Mouse (Mus musculus) skeletal muscle tissue, postnatal 0 days (tissue): ENCODE measurements around the gene Gfi1b. TPM values are rescaled to one million over a fixed set of nuclear protein-coding genes. Genes with fewer than 3 reads are reported as not detected.

Experiments
- microRNA-seq, 2 experiments: library from miRNA; unstranded; fragments of <30 nt; microRNA quantifications; one replicate each; pipeline ENCODE4; 2016
- polyA plus RNA-seq: library from polyadenylated mRNA; unstranded; fragments of >200 nt; fragmentation: Nextera tagmentation; extraction: Ambion mirVana; gene quantifications from 2 replicates; pipeline ENCODE4 v1.2.1, GENCODE M21; 2015

Gfi1b gene
- polyA plus RNA-seq, result 0.08 TPM in 1 of 2 replicates, not detected in the other

DNA sequence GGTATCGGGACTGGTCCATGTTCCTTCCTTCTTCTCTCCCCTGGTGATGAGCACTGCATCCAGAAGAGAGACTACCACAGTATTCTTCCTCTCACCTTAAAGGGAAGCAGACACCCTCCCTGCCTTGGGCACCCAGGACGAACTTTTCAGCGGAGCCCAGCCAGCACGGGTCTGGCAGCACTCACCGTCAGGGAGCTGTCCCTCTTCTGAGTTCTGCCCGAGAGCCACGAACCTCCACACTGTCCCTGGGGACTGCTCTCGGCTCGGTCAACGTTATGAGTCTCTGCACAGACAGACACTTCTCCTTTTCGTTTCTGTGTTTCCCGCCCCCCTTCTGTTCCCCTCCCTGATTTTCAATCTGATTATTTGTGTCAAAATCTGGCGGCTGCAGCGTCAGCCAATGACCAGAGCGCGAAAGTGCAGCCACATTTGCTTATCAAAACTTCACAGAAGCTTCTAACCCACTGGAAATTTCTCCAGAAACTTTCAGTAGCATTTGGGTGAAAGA, at the start of gene Gfi1b:
Gene Gfi1b (minus strand): TSS at position 319 of the 508 bp plus-strand sequence.

DNA sequence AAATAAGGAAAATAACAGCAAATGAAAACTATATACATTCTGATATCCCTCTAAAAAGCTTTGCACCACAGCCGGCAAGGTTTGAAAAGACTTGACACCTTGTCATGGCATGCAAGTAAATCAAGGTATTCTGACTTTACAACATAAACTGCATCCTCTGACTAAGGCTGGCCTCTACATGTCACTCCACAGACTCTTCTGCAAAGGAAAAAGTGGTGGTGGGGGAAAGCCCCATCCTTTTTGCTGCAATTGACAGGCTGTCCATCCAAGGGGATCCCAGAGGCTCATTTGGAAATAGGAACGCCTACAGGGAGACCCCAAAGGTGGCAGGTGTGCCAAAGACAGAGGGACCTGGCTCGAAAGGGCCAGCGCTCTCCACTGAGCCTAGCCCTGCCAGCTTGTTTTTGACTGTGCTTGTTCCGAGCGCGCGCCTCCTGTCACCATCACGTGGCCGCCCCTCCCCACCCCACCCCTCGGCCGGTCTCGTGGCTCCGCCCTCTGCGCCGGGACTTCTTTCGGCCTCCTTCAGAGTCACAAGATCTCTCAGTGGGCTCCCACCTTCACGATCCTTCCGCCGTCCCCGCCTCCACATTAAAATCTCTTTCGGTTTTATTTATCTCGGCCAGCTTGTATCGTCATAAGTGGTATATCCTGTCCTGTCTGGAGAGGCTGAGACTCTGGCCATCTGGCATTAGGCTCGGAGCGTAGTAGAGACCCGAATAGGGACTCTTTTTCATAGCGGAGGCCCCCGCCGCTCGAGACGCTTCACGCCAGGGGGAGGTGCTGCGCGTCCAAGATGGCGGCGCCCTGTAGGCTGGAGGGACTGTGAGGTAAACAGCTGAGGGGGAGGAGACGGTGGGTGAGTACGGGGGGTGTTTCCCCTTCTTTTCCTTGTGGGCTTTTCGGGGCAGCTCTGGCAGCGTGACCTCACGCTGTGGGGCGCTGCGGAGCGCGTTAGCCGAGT, 19.0 kb upstream of the Gfi1b start, which contains the start of gene Tsc1:
Gene Tsc1 (plus strand): TSS at position 768 of the 964 bp plus-strand sequence.

DNA sequence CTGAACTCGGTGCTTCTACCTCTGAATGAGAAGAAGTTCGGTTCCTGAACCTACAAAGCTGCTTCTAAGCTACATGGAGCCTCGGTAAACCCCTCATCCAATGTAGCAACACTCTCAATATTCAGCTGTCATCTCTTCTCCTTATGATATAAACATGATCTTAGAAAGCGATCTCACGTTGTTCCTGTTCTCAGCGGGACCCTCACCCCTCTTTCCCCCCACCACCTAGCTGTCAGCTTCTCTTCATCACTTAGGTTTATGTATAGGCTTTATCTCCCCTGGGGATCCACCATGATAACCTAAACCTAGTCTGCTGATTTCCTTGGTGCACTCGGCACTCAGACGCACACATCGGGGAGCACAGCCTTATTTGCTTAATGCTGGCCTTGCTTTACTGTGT, 38.1 kb downstream of the Gfi1b start, which contains the start of gene Gtf3c5:
Gene Gtf3c5 (minus strand): TSS at position 101 of the 400 bp plus-strand sequence.

DNA sequence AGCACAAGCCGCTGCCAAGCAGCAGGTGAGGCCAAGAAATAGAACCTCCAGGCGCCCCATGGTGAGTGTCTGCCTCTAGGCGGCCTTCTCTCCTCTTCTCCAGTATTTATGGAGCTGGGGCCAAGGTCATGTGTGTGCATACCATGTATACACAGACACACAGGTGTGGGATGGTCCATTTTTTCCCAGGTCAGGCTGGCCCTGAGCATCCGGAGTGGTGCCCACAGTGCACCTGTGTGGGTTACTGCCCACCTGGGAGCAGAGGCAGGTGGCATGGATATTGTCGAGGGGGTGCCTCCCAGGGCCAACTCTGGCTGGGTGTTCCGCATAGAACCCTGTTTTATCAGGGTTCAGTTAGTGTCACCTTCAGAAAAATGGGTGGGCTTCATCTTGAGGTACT, 58.5 kb downstream of the Gfi1b start, which contains the start of gene Cel:
Gene Cel (minus strand): TSS at position 101 of the 400 bp plus-strand sequence.

Small RNA genes within 50 kb of the gene (microRNA-seq; reads per million reads assigned to microRNA genes)
- gene Gm22824, result 0 reads per million in 2 experiments

Other genes with a start within 250 kb of the Gfi1b start
- 1.3 and 1.6 TPM in 2 replicates for gene Ppp1r26, start 175.2 kb downstream of the Gfi1b start, polyA plus RNA-seq
- gene 1700007K13Rik, start 155.7 kb downstream of the Gfi1b start, polyA plus RNA-seq, result not detected in 2 replicates
- gene Mrps2, start 153.9 kb downstream of the Gfi1b start, polyA plus RNA-seq, result 42.1 and 44.5 TPM in 2 replicates
- 0.55 and 1.0 TPM in 2 replicates for gene Gbgt1, start 125.1 kb downstream of the Gfi1b start, polyA plus RNA-seq
- 2.2 and 3.8 TPM in 2 replicates for gene Gm10134, start 115.9 kb downstream of the Gfi1b start, polyA plus RNA-seq
- 33.4 and 35.1 TPM in 2 replicates for gene Ralgds, start 108.9 kb downstream of the Gfi1b start, polyA plus RNA-seq
- not detected in 2 replicates for gene Cel, start 58.6 kb downstream of the Gfi1b start, polyA plus RNA-seq
- 11.6 and 12.4 TPM in 2 replicates for gene Gtf3c5, start 38.2 kb downstream of the Gfi1b start, polyA plus RNA-seq
- gene Tsc1, start 19.2 kb upstream of the Gfi1b start, polyA plus RNA-seq, result 8.8 and 9.4 TPM in 2 replicates
- 0.62 and 0.94 TPM in 2 replicates for gene Spaca9, start 77.7 kb upstream of the Gfi1b start, polyA plus RNA-seq
- gene Ak8, start 78.2 kb upstream of the Gfi1b start, polyA plus RNA-seq, result 0.21 and 0.27 TPM in 2 replicates
- gene Gtf3c4, start 218.4 kb upstream of the Gfi1b start, polyA plus RNA-seq, result 4.6 TPM in 2 replicates
- gene Ddx31, start 218.4 kb upstream of the Gfi1b start, polyA plus RNA-seq, result 3.6 and 4.0 TPM in 2 replicates